Mouse (Mus musculus) gastrocnemius, adult 2 months (tissue): Measurements from ENCODE around the gene Iqcd. TPM values are rescaled to one million over a fixed set of nuclear protein-coding genes. Genes with fewer than 3 reads are reported as not detected.

Experiments used
- DNase-seq: peaks from one replicate; pipeline ENCODE4 v3.0.0; 2022
- H3K27ac ChIP-seq: fragments of 200-600 bp; 2 replicates; pipeline ENCODE4 v1.8.1; 2022; ENCODE audit warnings: mild to moderate bottlenecking
- H3K4me3 ChIP-seq: fragments of 200-600 bp; 2 replicates; pipeline ENCODE4 v1.8.1; 2022; ENCODE audit warnings: mild to moderate bottlenecking, moderate library complexity
- CTCF ChIP-seq: fragments of 200-600 bp; IDR thresholded peaks from 2 replicates; pipeline ENCODE4 v1.8.1; 2022; ENCODE audit warnings: antibody characterized with exemption, mild to moderate bottlenecking, moderate library complexity
- intact Hi-C: fragments of 180-260 bp; cut with DNase I; formaldehyde crosslinking; loops from one replicate; pipeline ENCODE4 v1.15.1; 2025
- total RNA-seq, 2 experiments: library from RNA; stranded (reverse); gene quantifications; 2 replicates each; pipeline ENCODE4 v1.2.3; 2021

Iqcd gene
- total RNA-seq, 2 experiments from 2014 or later, result not detected

DNA sequence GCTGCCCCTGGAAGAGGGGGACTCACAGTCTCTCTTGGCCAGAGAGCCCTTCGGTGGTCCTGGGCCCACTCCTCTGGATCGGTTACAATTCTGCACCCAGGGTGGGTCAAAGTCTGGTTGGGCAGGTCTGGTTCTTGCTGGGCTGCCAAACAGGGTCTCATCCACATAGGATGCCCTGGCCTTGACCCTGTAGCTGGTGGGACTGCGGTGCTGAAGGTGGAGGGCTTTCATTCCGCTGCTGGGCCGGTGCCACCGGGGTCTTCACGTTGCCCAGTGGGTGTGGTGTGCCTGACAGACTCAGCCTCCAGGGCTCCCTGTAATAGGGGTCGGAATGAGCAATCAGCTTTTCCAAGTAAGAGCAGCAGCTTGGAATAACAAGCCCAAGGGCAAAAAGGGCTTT, 22.6 kb downstream of the Iqcd start:
- Histone ChIP-seq H3K4me3 (peak overlapping the region; percentile 78), H3K27ac (peak overlapping the region; percentile 98)
- DNase-seq, result no peak
- no peak for TF ChIP-seq CTCF
- intact Hi-C loops, result no loop called here

- DNase-seq, result peak; percentile 97
- no peak for TF ChIP-seq CTCF
- Histone ChIP-seq H3K4me3 (peak within 1 kb of the TSS; percentile 78), H3K27ac (peak within 1 kb of the TSS; percentile 98)
- intact Hi-C loops, result no loop called here
These were observed 23.6 kb downstream of the Iqcd start, which contains the start of the genes Rita1 and Ddx54 for GRCm38 (mm10) chr5:120612442-120612821. TSS of gene Rita1 (minus strand) at chr5:120612589. TSS of gene Ddx54 (plus strand) at chr5:120612739.

GRCm38 (mm10) chr5:120612822-120613604, 24.2 kb downstream of the Iqcd start:
- Histone ChIP-seq H3K27ac (peak overlapping the region; percentile 98), H3K4me3 (peak overlapping the region; percentile 78)
- TF ChIP-seq CTCF, result no peak
- peak; percentile 100 for DNase-seq
- intact Hi-C loops, result no loop called here

GRCm38 (mm10) chr5:120615903-120616302, 27.1 kb downstream of the Iqcd start:
- Histone ChIP-seq H3K4me3 (no peak overlapping the region), H3K27ac (no peak overlapping the region)
- DNase-seq, result no peak
- intact Hi-C loops, result no loop called here
- peak; percentile 58 for TF ChIP-seq CTCF

DNA sequence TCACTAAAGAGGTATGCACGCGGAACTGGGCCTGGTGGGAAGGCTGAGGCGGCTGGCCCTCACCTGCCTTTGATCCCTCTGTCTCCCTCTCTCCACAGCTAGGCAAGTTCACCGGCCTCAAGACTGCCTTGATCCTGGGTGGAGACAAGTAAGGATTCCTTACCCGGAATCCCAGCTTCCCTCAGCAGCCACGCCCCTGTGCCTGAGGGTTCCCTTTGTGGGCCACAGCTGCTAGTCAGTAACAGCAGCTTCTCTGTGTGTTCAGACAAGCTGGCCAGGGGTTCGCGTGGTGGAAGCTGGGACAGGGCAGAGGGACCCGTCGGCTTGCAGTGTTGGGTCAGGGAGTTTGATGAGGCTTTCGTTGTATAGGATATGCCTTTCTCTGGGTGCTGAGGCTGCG, 30.0 kb downstream of the Iqcd start:
- intact Hi-C loops, result no loop called here
- no peak for TF ChIP-seq CTCF
- Histone ChIP-seq H3K27ac (no peak overlapping the region), H3K4me3 (no peak overlapping the region)
- DNase-seq, result no peak

GRCm38 (mm10) chr5:120619201-120619600, 30.4 kb downstream of the Iqcd start:
- intact Hi-C loops, result no loop called here
- Histone ChIP-seq H3K27ac (no peak overlapping the region), H3K4me3 (no peak overlapping the region)
- peak; percentile 60 for DNase-seq
- TF ChIP-seq CTCF, result peak; percentile 84

- DNase-seq, result peak; percentile 82
- no peak; the same call in 1 of the 2 replicates for TF ChIP-seq CTCF
- no peak overlapping the region for H3K27ac ChIP-seq
- no peak overlapping the region for H3K4me3 ChIP-seq
- intact Hi-C loops, result loop anchor here (1.0 to 10.0 kb wide), 2 partner anchors 53 to 124 kb away; partner anchors contain the start of gene Oas2
These were observed 31.7 kb downstream of the Iqcd start for GRCm38 (mm10) chr5:120620375-120621077.

DNA sequence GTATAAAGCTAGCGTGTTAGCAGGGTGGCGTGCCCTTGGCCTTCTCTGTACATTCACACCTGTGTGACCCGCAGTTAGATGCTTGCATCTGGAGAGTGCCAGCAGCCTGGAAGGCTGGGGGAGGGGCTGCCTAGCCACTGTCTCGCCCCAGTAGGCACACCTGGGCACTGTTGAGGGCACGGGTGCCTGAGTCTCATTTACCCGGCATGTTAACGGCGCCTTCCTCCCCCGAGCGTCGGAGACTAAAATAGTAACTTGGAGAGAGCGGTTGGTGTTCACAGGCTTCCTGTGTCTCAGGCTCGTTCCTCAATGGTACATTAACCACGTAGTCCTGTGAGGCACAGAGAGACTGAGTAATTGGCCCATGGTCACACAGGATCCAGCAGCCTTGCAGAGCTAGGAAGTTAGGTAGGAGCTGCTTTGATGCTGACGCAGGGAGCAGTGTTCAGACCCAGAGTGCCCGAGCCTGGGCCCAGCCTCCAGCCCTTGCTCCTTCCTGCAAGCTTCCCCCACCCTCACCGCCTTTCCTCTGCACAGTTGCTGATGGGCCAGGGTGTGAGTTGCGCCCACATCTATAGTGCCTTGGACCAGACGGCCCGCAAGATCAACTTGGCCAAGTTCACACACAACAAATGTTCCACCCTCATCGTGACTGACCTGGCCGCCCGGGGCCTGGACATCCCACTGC, 32.4 kb downstream of the Iqcd start:
- H3K27ac ChIP-seq, result no peak overlapping the region
- no peak for TF ChIP-seq CTCF
- intact Hi-C loops, result loop anchor here (10.0 kb wide), 1 partner anchor 124 kb away; the partner anchor contains the start of gene Oas2
- H3K4me3 ChIP-seq, result no peak overlapping the region
- no peak for DNase-seq

GRCm38 (mm10) chr5:120621846-120622197, 33.0 kb downstream of the Iqcd start:
- no peak overlapping the region for H3K4me3 ChIP-seq
- no peak overlapping the region for H3K27ac ChIP-seq
- DNase-seq, result no peak
- intact Hi-C loops, result loop anchor here (1.0 to 10.0 kb wide), 2 partner anchors 92 to 123 kb away; partner anchors contain the start of gene Oas2
- TF ChIP-seq CTCF, result no peak

GRCm38 (mm10) chr5:120622198-120622851, 33.5 kb downstream of the Iqcd start:
- intact Hi-C loops, result loop anchor here (1.0 to 10.0 kb wide), 2 partner anchors 92 to 122 kb away; partner anchors contain the start of gene Oas2
- no peak for TF ChIP-seq CTCF
- no peak overlapping the region for H3K27ac ChIP-seq
- no peak for DNase-seq
- H3K4me3 ChIP-seq, result no peak overlapping the region

DNA sequence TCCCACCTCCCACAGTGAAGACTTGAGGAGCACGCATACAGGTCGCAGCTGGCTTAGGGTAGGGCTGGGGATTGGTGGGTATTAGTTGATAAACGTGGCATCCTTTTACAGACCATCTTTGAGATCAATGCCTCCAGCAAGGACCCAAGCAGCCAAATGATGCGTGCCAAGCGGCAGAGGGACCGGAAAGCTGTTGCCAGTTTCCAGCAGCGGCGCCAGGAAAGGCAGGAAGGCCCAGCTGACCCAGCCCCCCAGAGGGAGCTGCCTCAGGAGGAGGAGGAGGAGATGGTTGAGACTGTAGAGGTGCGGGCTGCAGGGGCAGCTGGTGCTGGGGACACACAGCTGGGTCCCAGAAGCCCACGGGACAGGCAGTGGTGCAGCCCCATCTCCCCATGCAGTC, 35.6 kb downstream of the Iqcd start:
- no peak for DNase-seq
- Histone ChIP-seq H3K4me3 (no peak overlapping the region), H3K27ac (no peak overlapping the region)
- intact Hi-C loops, result loop anchor here (10.0 kb wide), 1 partner anchor 120 kb away; the partner anchor contains the start of gene Oas2
- TF ChIP-seq CTCF, result no peak

DNA sequence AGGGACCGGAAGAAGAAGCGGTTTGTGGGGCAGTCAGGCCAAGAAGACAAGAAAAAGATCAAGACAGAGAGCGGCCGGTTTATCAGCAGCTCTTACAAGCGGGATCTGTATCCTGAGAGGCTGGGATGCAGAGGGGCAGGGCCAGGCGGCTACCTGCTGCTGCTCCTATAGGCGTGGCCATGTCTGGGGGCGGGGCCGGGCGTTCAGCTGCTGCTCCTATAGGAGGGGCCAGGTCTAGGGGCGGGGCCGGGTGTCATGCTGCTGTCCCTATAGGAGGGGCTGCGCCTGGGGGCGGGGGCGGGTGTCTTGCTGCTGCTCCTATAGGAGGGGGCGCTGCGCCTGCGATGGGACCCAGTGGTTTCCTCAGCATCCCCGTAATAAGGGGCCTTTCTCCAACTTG, 37.6 kb downstream of the Iqcd start:
- intact Hi-C loops, result loop anchor here (10.0 kb wide), 1 partner anchor 118 kb away; the partner anchor contains the start of gene Oas2
- Histone ChIP-seq H3K4me3 (no peak overlapping the region), H3K27ac (no peak overlapping the region)
- TF ChIP-seq CTCF, result no peak
- no peak for DNase-seq
